Mouse (Mus musculus): ENCODE measurements at regions not wholly inside any gene's neighbourhood (a gene's known extent, or its start where the extent isn't known, plus 50 kb on each side); places are given as distances from the start of the nearest gene placed in this dataset.
A peak's percentile ranks its signal among the peaks of the same experiment; 100 is the strongest.

GRCm38 (mm10) chr6:9693714-9694113, 745.5 kb downstream of the Nxph1 start:
- Histone ChIP-seq H3K4me3 (replicated peaks) (no peak overlapping the region), H3K9me3 (no peaks in the 10 kb centered on the region), H3K4me1 (0 out of 2 replicates have a peak, but pooled peaks cover 2% of the 10 kb centered on the region), H3K27ac (no peak overlapping the region), H3K27me3 (peaks cover 5% of the 10 kb centered on the region; the same call in 1 of the 2 replicates), H3K9ac (no peak overlapping the region), H3K36me3 (replicated peaks) (no peaks in the 10 kb centered on the region), H3K4me2 (no peak overlapping the region)
- 10% methylated on average over 1 of the region's 1 CpGs for WGBS
- ATAC-seq (ENCODE audit: low FRiP score), result peak; percentile 36; the same call in 1 of the 2 replicates

GRCm38 (mm10) chr6:9697698-9698097, 749.5 kb downstream of the Nxph1 start:
- H3K27ac ChIP-seq, result no peak overlapping the region
- H3K9me3 ChIP-seq, result no peaks in the 10 kb centered on the region
- H3K9ac ChIP-seq, result no peak overlapping the region
- 38% methylated on average over 1 of the region's 1 CpGs for WGBS
- H3K36me3 ChIP-seq (replicated peaks), result no peaks in the 10 kb centered on the region
- H3K4me1 ChIP-seq, result 0 out of 2 replicates have a peak, but pooled peaks cover 2% of the 10 kb centered on the region
- H3K4me3 ChIP-seq (replicated peaks), result no peak overlapping the region
- ATAC-seq (ENCODE audit: low FRiP score), result peak; percentile 72
- H3K27me3 ChIP-seq, result peaks cover 5% of the 10 kb centered on the region; the same call in 1 of the 2 replicates
- no peak overlapping the region for H3K4me2 ChIP-seq

GRCm38 (mm10) chr6:9698193-9698592, 750.0 kb downstream of the Nxph1 start:
- Histone ChIP-seq H3K9me3 (no peaks in the 10 kb centered on the region), H3K36me3 (replicated peaks) (no peaks in the 10 kb centered on the region), H3K4me1 (0 out of 2 replicates have a peak, but pooled peaks cover 2% of the 10 kb centered on the region), H3K27ac (no peak overlapping the region), H3K4me2 (no peak overlapping the region), H3K27me3 (peaks cover 5% of the 10 kb centered on the region; the same call in 1 of the 2 replicates), H3K9ac (no peak overlapping the region), H3K4me3 (replicated peaks) (no peak overlapping the region)
- peak; percentile 58; the same call in 1 of the 2 replicates for ATAC-seq (ENCODE audit: low FRiP score)
- WGBS, result 59% methylated on average over 1 of the region's 1 CpGs

Data from forebrain, embryonic 12.5 days (tissue).